Mouse (Mus musculus) thymus, adult 2 months (tissue): ENCODE data around the gene Dlst. TPM values are rescaled to one million over a fixed set of nuclear protein-coding genes. Genes with fewer than 3 reads are reported as not detected.

Source experiments
- DNase-seq: peaks from one replicate; pipeline ENCODE4 v3.0.0; 2021
- H3K27ac ChIP-seq: fragments of 200-500 bp; 2 replicates; pipeline ENCODE4 v1.5.1; 2012; ENCODE audit warnings: low read length, control low read depth; ENCODE audit not compliant: control insufficient read depth, insufficient read depth
- H3K27me3 ChIP-seq: fragments of 200-500 bp; 2 replicates; pipeline ENCODE4 v1.6.1; 2012; ENCODE audit warnings: mild to moderate bottlenecking, low read length, moderate library complexity, mixed read lengths; ENCODE audit not compliant: control insufficient read depth, insufficient read depth
- H3K36me3 ChIP-seq: fragments of 200-500 bp; 2 replicates; pipeline ENCODE4 v1.6.1; 2012; ENCODE audit warnings: mild to moderate bottlenecking, low read length, moderate library complexity; ENCODE audit not compliant: control insufficient read depth, insufficient read depth
- H3K4me1 ChIP-seq: fragments of 200-500 bp; replicated peaks from 2 replicates; pipeline ENCODE4 v1.6.1; 2012; ENCODE audit warnings: low read length; ENCODE audit not compliant: control insufficient read depth, insufficient read depth
- H3K4me3 ChIP-seq: fragments of 200-500 bp; 2 replicates; pipeline ENCODE4 v1.5.1; 2012; ENCODE audit warnings: mild to moderate bottlenecking, low read length, control low read depth, moderate library complexity; ENCODE audit not compliant: control insufficient read depth, insufficient read depth
- CTCF ChIP-seq: fragments of 200-500 bp; IDR thresholded peaks from 2 replicates; pipeline ENCODE4 v1.5.1; 2012; ENCODE audit warnings: mild to moderate bottlenecking, control low read depth, low read length, moderate library complexity, borderline replicate concordance; ENCODE audit not compliant: control insufficient read depth, poor library complexity, insufficient read depth; ENCODE audit errors: extremely low read depth
- POLR2A ChIP-seq: fragments of 200-500 bp; IDR thresholded peaks from 2 replicates; pipeline ENCODE4 v1.6.1; 2012; ENCODE audit warnings: mild to moderate bottlenecking, low read length, control low read depth, moderate library complexity; ENCODE audit not compliant: control insufficient read depth, poor library complexity, insufficient read depth; ENCODE audit errors: extremely low read depth
- WGBS: fragments of 180-500 bp; shearing (Covaris S2); methylation state at CpG from one replicate; pipeline ENCODE4 v1.1.7; 2018; 5-methylcytosine and 5-hydroxymethylcytosine counted together
- polyA plus RNA-seq: library from polyadenylated mRNA; depleted of rRNA; stranded (reverse); fragments of >200 nt; gene quantifications from 2 replicates; pipeline ENCODE4 v1.2.3, GENCODE M21; 2012

Gene Dlst
- polyA plus RNA-seq, 1 experiment, result 135 TPM

- H3K27ac ChIP-seq, result no peak overlapping the region
- H3K4me3 ChIP-seq, result peak overlapping the region; percentile 30
- TF ChIP-seq CTCF (no peak), POLR2A (no peak)
- DNase-seq, result peak; percentile 62
- H3K27me3 ChIP-seq, result no peaks in the 10 kb centered on the region
- WGBS, result 3% methylated on average over 32 of the region's 32 CpGs
- H3K4me1 ChIP-seq, result peaks cover 26% of the 10 kb centered on the region
- H3K36me3 ChIP-seq, result no peaks in the 10 kb centered on the region
Measured at GRCm38 (mm10) chr12:85176846-85177523, 66.4 kb downstream of the Dlst start.

DNA sequence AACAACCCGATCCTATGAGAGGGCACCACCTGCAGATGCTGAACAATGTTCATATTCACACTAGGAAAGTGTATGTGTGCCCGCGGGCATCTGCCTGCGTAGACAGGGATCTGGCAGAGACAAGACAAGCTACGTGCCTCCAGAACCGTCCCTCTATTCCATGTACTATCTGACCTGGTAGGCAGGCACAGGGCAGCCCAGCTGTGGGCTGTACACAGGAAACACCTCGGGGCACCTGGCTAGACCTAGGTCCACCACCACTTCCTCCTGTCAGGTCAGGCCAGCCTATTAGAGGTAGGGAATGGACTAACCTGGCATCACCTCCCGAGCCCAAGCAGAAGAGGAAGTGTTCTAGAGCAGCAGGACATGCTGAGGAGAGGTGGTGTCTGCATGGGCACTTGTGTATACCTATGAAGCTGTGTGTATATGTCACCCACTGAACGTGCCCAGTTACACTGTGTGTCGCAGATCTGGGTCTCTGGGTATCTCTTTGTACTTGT is 67.2 kb downstream of the Dlst start, which contains the start of gene Pgf:
Gene Pgf, minus strand, starts transcription at position 51 of the 500 bp plus-strand sequence.
- no peak for DNase-seq
- Histone ChIP-seq H3K27me3 (no peaks in the 10 kb centered on the region), H3K27ac (no peak within 1 kb of the TSS), H3K36me3 (no peaks in the 10 kb centered on the region), H3K4me3 (peak within 1 kb of the TSS; percentile 30), H3K4me1 (peaks cover 34% of the 10 kb centered on the region)
- WGBS, result 36% methylated on average over 10 of the region's 10 CpGs
- no peak for TF ChIP-seq CTCF
- no peak for TF ChIP-seq POLR2A

- Histone ChIP-seq H3K4me1 (peaks cover 38% of the 10 kb centered on the region), H3K36me3 (no peaks in the 10 kb centered on the region), H3K27ac (no peak overlapping the region), H3K4me3 (no peak overlapping the region), H3K27me3 (no peaks in the 10 kb centered on the region)
- TF ChIP-seq CTCF (no peak), POLR2A (no peak)
- DNase-seq, result no peak
- 94% methylated on average over 2 of the region's 2 CpGs for WGBS
Measured at GRCm38 (mm10) chr12:85178294-85178693, 67.7 kb downstream of the Dlst start.

DNA sequence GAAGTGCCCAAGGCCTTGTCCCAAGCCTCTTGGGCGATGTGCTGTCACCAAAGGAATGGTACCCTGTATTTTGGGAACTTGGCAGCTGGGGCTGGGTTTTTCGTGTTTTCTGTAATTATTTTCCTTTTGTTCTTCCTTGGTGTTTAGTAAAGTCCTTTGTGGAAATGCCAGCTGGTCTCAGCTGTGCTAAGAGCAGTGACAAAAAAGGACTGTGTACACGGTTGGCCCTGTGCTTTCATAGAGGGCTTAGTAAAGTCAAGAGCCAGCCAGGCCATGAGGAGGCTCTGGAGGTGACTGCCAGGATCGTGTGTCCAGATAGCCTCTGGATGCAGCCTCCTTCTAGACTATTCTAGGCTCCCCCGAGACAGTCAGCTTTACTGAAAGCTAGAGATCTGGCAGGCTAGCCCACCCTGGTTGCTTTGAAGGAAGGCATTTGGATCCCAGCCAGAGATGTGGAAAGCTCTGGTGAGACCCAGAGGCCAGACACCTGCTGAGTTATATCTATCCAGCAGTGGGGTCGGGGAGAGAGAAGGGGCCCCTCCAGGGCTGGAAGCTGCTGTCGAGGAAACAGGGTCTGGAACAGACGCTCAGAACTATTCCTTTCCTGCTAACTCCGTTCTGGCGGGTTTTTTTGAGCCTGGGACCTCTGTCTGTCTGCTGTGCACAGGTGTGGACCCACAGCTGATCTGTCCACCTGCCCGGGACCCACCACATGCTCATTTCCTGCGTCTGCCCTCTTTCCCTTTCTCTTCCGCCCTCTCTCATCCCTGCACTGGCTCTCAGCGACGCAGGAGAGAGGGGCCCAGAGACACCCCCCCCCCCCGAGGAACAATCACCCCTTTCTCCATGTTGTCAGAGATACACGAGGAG is 71.1 kb downstream of the Dlst start:
- no peak overlapping the region for H3K27ac ChIP-seq
- TF ChIP-seq POLR2A (no peak), CTCF (0 out of 2 replicates have a peak, but pooled peaks have one; percentile 8)
- no peaks in the 10 kb centered on the region for H3K27me3 ChIP-seq
- H3K4me1 ChIP-seq, result peaks cover 35% of the 10 kb centered on the region
- H3K4me3 ChIP-seq, result no peak overlapping the region
- DNase-seq, result no peak
- no peaks in the 10 kb centered on the region for H3K36me3 ChIP-seq
- WGBS, result 15% methylated on average over 17 of the region's 17 CpGs

DNA sequence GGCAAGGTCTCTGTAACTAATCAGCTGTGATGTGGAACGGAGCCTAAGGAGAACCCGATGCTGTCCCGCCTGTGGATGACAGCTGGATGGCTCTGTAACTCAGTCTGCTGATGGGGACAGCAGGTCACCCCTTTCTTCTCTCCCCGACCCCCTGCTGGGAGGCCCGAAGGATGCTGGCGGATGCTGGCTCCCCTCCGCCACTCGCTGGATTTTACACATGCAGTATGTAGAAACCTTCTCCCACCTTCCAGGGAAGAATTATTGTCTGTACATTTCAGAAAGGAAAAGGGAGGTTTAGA is 71.7 kb downstream of the Dlst start:
- H3K36me3 ChIP-seq, result no peaks in the 10 kb centered on the region
- H3K27me3 ChIP-seq, result no peaks in the 10 kb centered on the region
- WGBS, result 36% methylated on average over 8 of the region's 8 CpGs
- DNase-seq, result no peak
- TF ChIP-seq CTCF (no peak), POLR2A (no peak)
- H3K27ac ChIP-seq, result no peak overlapping the region
- peaks cover 30% of the 10 kb centered on the region for H3K4me1 ChIP-seq
- H3K4me3 ChIP-seq, result no peak overlapping the region

- no peaks in the 10 kb centered on the region for H3K36me3 ChIP-seq
- no peak for DNase-seq
- 32% methylated on average over 5 of the region's 5 CpGs for WGBS
- H3K4me1 ChIP-seq, result peaks cover 24% of the 10 kb centered on the region
- H3K27me3 ChIP-seq, result no peaks in the 10 kb centered on the region
- no peak overlapping the region for H3K4me3 ChIP-seq
- no peak overlapping the region for H3K27ac ChIP-seq
- TF ChIP-seq POLR2A, result no peak
Measured at GRCm38 (mm10) chr12:85182898-85183297, 72.3 kb downstream of the Dlst start.
